Mouse (Mus musculus): ENCODE measurements around the gene Ndufs5.

- TF ChIP-seq CTCF (IDR thresholded peaks at IDR 0.05; ENCODE audit: borderline replicate concordance, insufficient read depth, low read depth, low read length) (no peak), POLR2A (IDR thresholded peaks at IDR 0.05; ENCODE audit: borderline replicate concordance, insufficient read depth, low read length) (no peak)
Measured at GRCm38 (mm10) chr4:123742891-123743290, 24.9 kb upstream of the Ndufs5 start.

All from cerebellum, adult 2 months (tissue).